ENCODE assay signal across 10 mouse cellular contexts in the genomic region with DNA sequence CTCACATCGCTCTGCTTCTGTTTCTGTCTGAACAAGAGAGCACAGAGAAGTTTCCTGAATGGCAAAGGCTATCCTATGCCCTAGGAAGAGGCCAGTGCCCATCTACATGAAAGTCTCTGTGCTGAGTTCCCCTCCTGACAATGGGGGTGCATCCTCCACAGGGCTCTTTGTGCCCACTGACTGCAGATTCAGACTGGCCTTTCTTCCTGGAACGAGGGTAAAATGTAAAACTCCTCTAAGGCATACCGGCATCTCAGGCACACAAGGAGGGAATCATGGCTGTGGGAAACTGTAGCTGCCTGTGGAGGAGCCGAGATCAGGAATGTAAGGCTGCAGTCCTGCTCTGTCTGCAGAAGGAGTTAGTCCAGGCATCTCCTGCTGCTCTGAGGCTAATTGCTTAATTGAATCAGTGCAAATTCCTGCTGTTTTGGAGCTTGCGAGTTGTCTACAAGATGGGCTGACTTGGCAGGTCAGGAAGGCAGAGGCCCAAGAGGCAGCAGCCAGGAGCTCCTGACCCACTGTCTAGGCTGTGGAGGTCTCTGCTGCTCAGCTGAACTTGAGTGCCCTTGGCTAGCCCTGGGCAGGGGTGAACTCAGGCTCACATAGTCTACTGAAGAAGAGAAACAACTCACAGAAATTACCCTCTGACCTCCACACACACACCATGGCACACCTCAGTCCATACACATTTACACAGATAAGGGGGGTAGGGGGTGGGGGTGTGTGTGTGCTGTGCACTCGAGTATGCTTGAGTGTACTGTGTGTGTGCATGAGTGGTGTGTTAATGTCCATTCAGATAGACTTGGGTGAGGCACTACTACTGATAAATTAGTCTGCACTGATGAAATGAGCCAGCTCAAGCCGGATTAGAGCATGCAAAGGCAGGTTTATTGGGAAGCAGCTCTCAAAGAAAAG. TPM values are rescaled to one million over a fixed set of nuclear protein-coding genes. Genes with fewer than 3 reads are reported as not detected.
DNase-seq lines count a peak whose midpoint lies in the region; ATAC-seq and TF ChIP-seq lines count a peak whose summit lies in the region.
"Had no signal": no experiment of that assay in that cellular context is flagged by ENCODE, and none has a peak within 500 bp of the region (broad histone marks: within the 10 kb centered on the region; RNA-seq: fewer than 3 reads in every experiment).

No protein-coding gene starts in this region.

- H3K4me1 ChIP-seq in lung, postnatal 0 days (ENCODE audit: insufficient read depth, low read depth, low read length) = peaks cover 5% of the 10 kb centered on the region; the same call in 1 of the 2 replicates
- H3K4me1 ChIP-seq in hindbrain, postnatal 0 days (ENCODE audit: insufficient read depth, low read length) = peaks cover 7% of the 10 kb centered on the region; the same call in 1 of the 2 replicates

- no peaks in the 10 kb centered on the region for H3K36me3 ChIP-seq in lung, postnatal 0 days (ENCODE audit: insufficient read depth, low read length)
- no peaks in the 10 kb centered on the region for H3K36me3 ChIP-seq in hindbrain, postnatal 0 days (ENCODE audit: insufficient read depth, low read length)
- H3K36me3 ChIP-seq: limb, embryonic 13.5 days; midbrain, embryonic 12.5 days had no signal

- intact Hi-C loops in heart, postnatal 14 days (cut with DNase I) = no loop called here

- H3K9me3 ChIP-seq in lung, postnatal 0 days (ENCODE audit: low read length) = no peaks in the 10 kb centered on the region
- H3K9me3 ChIP-seq in hindbrain, postnatal 0 days (ENCODE audit: low read length) = no peaks in the 10 kb centered on the region
- H3K9me3 ChIP-seq: limb, embryonic 13.5 days; midbrain, embryonic 12.5 days had no signal

- WGBS in lung, postnatal 0 days = 54% methylated on average over 7 of the region's 7 CpGs
- 31% methylated on average over 7 of the region's 7 CpGs for WGBS in hindbrain, postnatal 0 days

- H3K27me3 ChIP-seq in lung, postnatal 0 days (replicated peaks; ENCODE audit: insufficient read depth, low read length) = no peaks in the 10 kb centered on the region
- H3K27me3 ChIP-seq in hindbrain, postnatal 0 days (ENCODE audit: insufficient read depth, low read length) = no peaks in the 10 kb centered on the region
- H3K27me3 ChIP-seq: limb, embryonic 13.5 days had no signal

- no peak overlapping the region for H3K9ac ChIP-seq in lung, postnatal 0 days (replicated peaks; ENCODE audit: low read depth)
- no peak overlapping the region for H3K9ac ChIP-seq in hindbrain, postnatal 0 days (replicated peaks; ENCODE audit: low read length)
- H3K9ac ChIP-seq: limb, embryonic 13.5 days; midbrain, embryonic 12.5 days had no signal

- no peak for TF ChIP-seq EP300 in lung, postnatal 0 days (IDR thresholded peaks at IDR 0.05)

- no peak for TF ChIP-seq CTCF in lung, postnatal 0 days (IDR thresholded peaks at IDR 0.05)
- no peak for TF ChIP-seq CTCF in hindbrain, postnatal 0 days (IDR thresholded peaks at IDR 0.05; ENCODE audit: low read depth)

- no peak overlapping the region for H3K4me3 ChIP-seq in lung, postnatal 0 days (ENCODE audit: low read depth, low read length)
- H3K4me3 ChIP-seq in hindbrain, postnatal 0 days (ENCODE audit: low read length) = no peak overlapping the region
- H3K4me3 ChIP-seq: limb, embryonic 13.5 days; midbrain, embryonic 12.5 days had no signal

- ATAC-seq in lung, postnatal 0 days = no peak
- peak; percentile 55 for ATAC-seq in hindbrain, postnatal 0 days

- peak; percentile 85 to 92 for DNase-seq in cerebellum, postnatal 10 days
- DNase-seq in cerebellum, adult 9-10 months = no peak
- no peak for DNase-seq in lung, postnatal 0 days (ENCODE audit: low spot score)
- no peak for DNase-seq in lung, postnatal 4 days
- peak; percentile 79 for DNase-seq in hindbrain, postnatal 0 days (ENCODE audit: low spot score)
- peak; percentile 37 for DNase-seq in retina, postnatal 1 day
- no peak for DNase-seq in heart, postnatal 14 days
- DNase-seq in layer of hippocampus, adult 8-10 months (ENCODE audit: low spot score in 2 of 2) = no peak

- H3K4me2 ChIP-seq in lung, postnatal 0 days (replicated peaks; ENCODE audit: low read depth, low read length) = no peak overlapping the region
- H3K4me2 ChIP-seq in hindbrain, postnatal 0 days (ENCODE audit: low read depth, low read length) = no peak overlapping the region
- H3K4me2 ChIP-seq: limb, embryonic 13.5 days; midbrain, embryonic 12.5 days had no signal

- peak overlapping the region; percentile 29; the same call in 1 of the 2 replicates for H3K27ac ChIP-seq in lung, postnatal 0 days (ENCODE audit: low read length)
- 0 out of 2 replicates have a peak overlapping the region, but pooled peaks have one; percentile 11 for H3K27ac ChIP-seq in hindbrain, postnatal 0 days
- H3K27ac ChIP-seq: limb, embryonic 13.5 days; midbrain, embryonic 12.5 days had no signal

RNA-seq across cellular contexts. Expression of gene Rhob, which starts 48.0 kb away (rescaled TPM):
- polyA plus RNA-seq in lung, postnatal 0 days (2015; fragmentation: Nextera tagmentation; extraction: Ambion mirVana) = 77.6 and 77.9 TPM in 2 replicates
- total RNA-seq in hindbrain, postnatal 0 days (2014; rRNA removed) = 356 and 385 TPM in 2 replicates
- 71.4 and 71.7 TPM in 2 replicates for polyA plus RNA-seq in hindbrain, postnatal 0 days (2015; fragmentation: Nextera tagmentation; extraction: Ambion mirVana)
- total RNA-seq in heart, postnatal 14 days (2021) = 100 to 1,000 TPM; 220 to 235 TPM
- 100 to 1,000 TPM; 285 to 368 (median 321) TPM for total RNA-seq in layer of hippocampus, adult 8-10 months (2022)

Comparison
In these comparisons a context has a peak if more than half of its experiments do, and no peak if none do; other contexts are left out.
1. DNase-seq: peak in cerebellum, postnatal 10 days (2 of 2), hindbrain, postnatal 0 days (single experiment) and retina, postnatal 1 day (single experiment); none in cerebellum, adult 9-10 months (single experiment), lung, postnatal 0 days (single experiment), lung, postnatal 4 days (0 of 2), heart, postnatal 14 days (0 of 2) and layer of hippocampus, adult 8-10 months (0 of 2).